Mouse (Mus musculus) stomach, embryonic 14.5 days (tissue): ENCODE measurements around the gene Ext2. TPM values are rescaled to one million over a fixed set of nuclear protein-coding genes. Genes with fewer than 3 reads are reported as not detected.

ENCODE experiments used
- ATAC-seq: fragments of 200-750 bp; cut with Nextera tagmentation; 2 replicates; pipeline ENCODE4 v1.8.0; 2017; ENCODE audit warnings: low read depth, moderate TSS enrichment; ENCODE audit not compliant: insufficient number of reproducible peaks, insufficient read depth, low FRiP score
- H3K27ac ChIP-seq: fragments of 300-500 bp; sonication (generic); 2 replicates; pipeline ENCODE4 v1.5.1; 2014; ENCODE audit warnings: mild to moderate bottlenecking, low read length, moderate library complexity, mixed read lengths
- H3K27me3 ChIP-seq: fragments of 300-500 bp; sonication (generic); 2 replicates; pipeline ENCODE4 v1.6.1; 2014; ENCODE audit warnings: low read length, control low read depth, mixed read lengths; ENCODE audit not compliant: control insufficient read depth, insufficient read depth
- H3K36me3 ChIP-seq: fragments of 300-500 bp; sonication (generic); 2 replicates; pipeline ENCODE4 v1.6.1; 2014; ENCODE audit warnings: mild to moderate bottlenecking, control low read depth, low read length, moderate library complexity, mixed read lengths; ENCODE audit not compliant: control insufficient read depth, insufficient read depth
- H3K4me1 ChIP-seq: fragments of 300-500 bp; sonication (generic); 2 replicates; pipeline ENCODE4 v1.6.1; 2014; ENCODE audit warnings: low read length, control low read depth, mixed read lengths; ENCODE audit not compliant: control insufficient read depth, insufficient read depth
- H3K4me2 ChIP-seq: fragments of 300-500 bp; sonication (generic); replicated peaks from 2 replicates; pipeline ENCODE4 v1.6.1; 2014; ENCODE audit warnings: low read depth, low read length, control low read depth
- H3K4me3 ChIP-seq: fragments of 300-500 bp; sonication (generic); 2 replicates; pipeline ENCODE4 v1.5.1; 2014; ENCODE audit warnings: low read depth, low read length, control low read depth
- H3K9ac ChIP-seq: fragments of 300-500 bp; sonication (generic); replicated peaks from 2 replicates; pipeline ENCODE4 v1.6.1; 2014; ENCODE audit warnings: low read depth, mild to moderate bottlenecking, control low read depth, low read length, moderate library complexity, mixed read lengths
- H3K9me3 ChIP-seq: fragments of 300-500 bp; sonication (generic); 2 replicates; pipeline ENCODE4 v1.6.1; 2016; ENCODE audit warnings: low read depth, low read length, control low read depth; ENCODE audit not compliant: control insufficient read depth
- WGBS: fragments of 180-500 bp; shearing (Covaris S2); extraction: QIAGEN DNeasy Blood & Tissue Kit; methylation state at CpG from one replicate; pipeline ENCODE4 v1.1.7; 2014; 5-methylcytosine and 5-hydroxymethylcytosine counted together
- polyA plus RNA-seq: library from polyadenylated mRNA; unstranded; fragments of >200 nt; fragmentation: Nextera tagmentation; extraction: Ambion mirVana; gene quantifications from 2 replicates; pipeline ENCODE4 v1.2.1, GENCODE M21; 2014

Gene Ext2
- polyA plus RNA-seq, 1 experiment from 2014 or later = 113 TPM

- H3K36me3 ChIP-seq = no peaks in the 10 kb centered on the region
- H3K27ac ChIP-seq = no peak overlapping the region
- no peak overlapping the region for H3K9ac ChIP-seq
- no peaks in the 10 kb centered on the region for H3K27me3 ChIP-seq
- H3K9me3 ChIP-seq = no peaks in the 10 kb centered on the region
- no peak for ATAC-seq
- H3K4me3 ChIP-seq = peak overlapping the region; percentile 59; the same call in 1 of the 2 replicates
- peak overlapping the region; percentile 71 for H3K4me2 ChIP-seq
- H3K4me1 ChIP-seq = peaks cover 6% of the 10 kb centered on the region; the same call in 1 of the 2 replicates
- WGBS = 39% methylated on average over 13 of the region's 13 CpGs
These were observed 28.1 kb upstream of the Ext2 start for GRCm38 (mm10) chr2:93850317-93850944.

- Histone ChIP-seq H3K27me3 (no peaks in the 10 kb centered on the region), H3K4me3 (peak within 1 kb of the TSS; percentile 59), H3K4me2 (peak within 1 kb of the TSS; percentile 71), H3K9me3 (no peaks in the 10 kb centered on the region), H3K27ac (peak within 1 kb of the TSS; percentile 90), H3K4me1 (peaks cover 6% of the 10 kb centered on the region; the same call in 1 of the 2 replicates), H3K36me3 (no peaks in the 10 kb centered on the region; the same call in 1 of the 2 replicates), H3K9ac (peak within 1 kb of the TSS; percentile 81)
- WGBS = under 1% methylated on average over 28 of the region's 28 CpGs
- ATAC-seq = peak; percentile 86
These were observed 27.2 kb upstream of the Ext2 start, which contains the start of gene Accs for GRCm38 (mm10) chr2:93849505-93850089. TSS of gene Accs (minus strand) at chr2:93849943.

GRCm38 (mm10) chr2:93841349-93841748 lies 19.0 kb upstream of the Ext2 start:
- no peaks in the 10 kb centered on the region for H3K4me1 ChIP-seq
- ATAC-seq = no peak
- H3K9me3 ChIP-seq = no peaks in the 10 kb centered on the region
- H3K4me3 ChIP-seq = no peak overlapping the region
- H3K4me2 ChIP-seq = no peak overlapping the region
- 92% methylated on average over 3 of the region's 3 CpGs for WGBS
- H3K27ac ChIP-seq = no peak overlapping the region
- no peaks in the 10 kb centered on the region for H3K27me3 ChIP-seq
- peaks cover 12% of the 10 kb centered on the region for H3K36me3 ChIP-seq
- H3K9ac ChIP-seq = no peak overlapping the region

DNA sequence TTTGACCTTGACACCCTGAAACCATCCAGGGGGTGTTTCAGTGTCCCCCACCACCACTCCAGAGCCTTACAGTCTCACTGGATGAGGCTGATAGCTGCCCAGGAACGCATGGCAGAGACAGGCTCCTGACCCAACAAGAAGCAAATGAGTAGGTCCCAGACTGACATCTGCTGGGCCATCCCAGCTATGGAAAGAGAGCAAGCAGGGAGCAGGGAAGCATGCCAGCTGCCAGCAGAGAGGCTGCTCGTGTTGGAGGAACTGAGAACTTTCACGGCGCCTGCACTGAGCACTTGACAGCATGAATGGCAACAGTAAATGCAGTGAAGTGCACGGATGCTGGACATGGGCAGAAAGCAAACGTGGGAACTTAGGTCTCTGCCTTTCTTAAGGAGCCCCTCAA lies 17.7 kb upstream of the Ext2 start:
- 81% methylated on average over 6 of the region's 6 CpGs for WGBS
- no peak overlapping the region for H3K27ac ChIP-seq
- no peak overlapping the region for H3K4me2 ChIP-seq
- no peak for ATAC-seq
- no peaks in the 10 kb centered on the region for H3K27me3 ChIP-seq
- no peak overlapping the region for H3K9ac ChIP-seq
- no peaks in the 10 kb centered on the region for H3K4me1 ChIP-seq
- H3K9me3 ChIP-seq = no peaks in the 10 kb centered on the region
- H3K4me3 ChIP-seq = no peak overlapping the region
- H3K36me3 ChIP-seq = peaks cover 12% of the 10 kb centered on the region

- no peak overlapping the region for H3K27ac ChIP-seq
- 91% methylated on average over 4 of the region's 4 CpGs for WGBS
- no peak overlapping the region for H3K4me3 ChIP-seq
- H3K4me2 ChIP-seq = no peak overlapping the region
- no peak for ATAC-seq
- H3K9ac ChIP-seq = no peak overlapping the region
- peaks cover 7% of the 10 kb centered on the region; the same call in 1 of the 2 replicates for H3K36me3 ChIP-seq
- no peaks in the 10 kb centered on the region for H3K27me3 ChIP-seq
- no peaks in the 10 kb centered on the region for H3K4me1 ChIP-seq
- no peaks in the 10 kb centered on the region for H3K9me3 ChIP-seq
These were observed 16.6 kb upstream of the Ext2 start for GRCm38 (mm10) chr2:93838931-93839330.

- Histone ChIP-seq H3K4me3 (no peak overlapping the region), H3K4me2 (no peak overlapping the region), H3K9ac (no peak overlapping the region), H3K4me1 (no peaks in the 10 kb centered on the region), H3K27ac (no peak overlapping the region), H3K27me3 (no peaks in the 10 kb centered on the region), H3K36me3 (no peaks in the 10 kb centered on the region; the same call in 1 of the 2 replicates), H3K9me3 (no peaks in the 10 kb centered on the region)
- no peak for ATAC-seq
- WGBS = 68% methylated on average over 13 of the region's 13 CpGs
These were observed 13.9 kb upstream of the Ext2 start for GRCm38 (mm10) chr2:93836232-93836785.

DNA sequence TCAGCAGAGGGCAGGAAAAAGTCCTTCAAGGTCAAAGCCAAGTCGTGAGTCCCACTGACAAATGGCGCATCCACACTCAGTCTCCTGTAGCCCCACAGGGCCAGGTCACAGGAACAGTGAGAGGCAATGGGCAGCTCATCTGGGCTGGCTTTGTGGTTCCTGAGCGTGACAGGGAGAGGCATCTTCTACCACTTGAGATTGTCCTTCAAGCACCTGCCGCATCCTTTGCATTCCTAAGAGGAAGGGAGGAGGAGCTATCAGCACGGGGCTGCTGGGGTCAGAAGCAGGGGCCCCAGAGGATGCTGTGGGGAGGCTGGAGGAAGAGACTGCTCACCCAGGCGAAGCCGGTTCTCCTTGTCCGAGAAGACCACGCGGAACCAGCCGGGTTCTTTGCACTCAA lies 13.2 kb upstream of the Ext2 start:
- no peak for ATAC-seq
- Histone ChIP-seq H3K4me2 (no peak overlapping the region), H3K4me1 (no peaks in the 10 kb centered on the region), H3K36me3 (no peaks in the 10 kb centered on the region; the same call in 1 of the 2 replicates), H3K4me3 (no peak overlapping the region), H3K27me3 (no peaks in the 10 kb centered on the region), H3K9ac (no peak overlapping the region), H3K27ac (no peak overlapping the region), H3K9me3 (no peaks in the 10 kb centered on the region)
- WGBS = 72% methylated on average over 11 of the region's 11 CpGs

DNA sequence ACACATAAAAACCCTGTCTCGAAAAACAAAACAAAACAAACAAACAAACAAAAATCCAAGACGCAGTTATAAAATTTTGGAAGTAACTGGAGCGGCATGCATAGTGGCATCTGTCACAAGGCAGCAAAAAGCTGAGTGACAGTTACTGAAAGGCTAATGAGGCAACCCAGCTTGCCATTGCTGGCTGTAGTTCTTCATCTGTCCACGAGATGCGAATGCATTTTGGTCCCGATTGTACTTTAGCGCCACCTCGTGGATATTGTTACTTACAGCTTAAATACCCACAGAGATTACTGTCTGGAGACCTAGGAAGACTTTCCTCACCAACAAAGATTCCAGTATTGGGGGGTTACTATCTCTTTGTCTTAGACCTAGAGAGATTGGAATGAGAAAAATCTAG lies 1.2 kb upstream of the Ext2 start:
- H3K4me2 ChIP-seq = no peak overlapping the region
- peaks cover 7% of the 10 kb centered on the region; the same call in 1 of the 2 replicates for H3K4me1 ChIP-seq
- ATAC-seq = no peak
- no peaks in the 10 kb centered on the region for H3K9me3 ChIP-seq
- WGBS = 25% methylated on average over 8 of the region's 8 CpGs
- no peak overlapping the region for H3K9ac ChIP-seq
- no peaks in the 10 kb centered on the region for H3K27me3 ChIP-seq
- H3K27ac ChIP-seq = no peak overlapping the region
- H3K4me3 ChIP-seq = no peak overlapping the region
- peaks cover 2% of the 10 kb centered on the region; the same call in 1 of the 2 replicates for H3K36me3 ChIP-seq
